Mouse (Mus musculus): ENCODE data around the gene Rita1.

The Rita1 gene

GRCm38 (mm10) chr5:120600946-120601668 lies 11.3 kb downstream of the Rita1 start:
- DNase-seq: peak; percentile 33 to 42

GRCm38 (mm10) chr5:120599625-120600024 lies 12.8 kb downstream of the Rita1 start:
- no peak for DNase-seq

- DNase-seq: no peak
Measured at GRCm38 (mm10) chr5:120594485-120594884, 17.9 kb downstream of the Rita1 start.

GRCm38 (mm10) chr5:120592141-120592540 lies 20.2 kb downstream of the Rita1 start:
- DNase-seq: peak; percentile 38 to 66

- peak in 1 of 2 experiments; percentile 61 for DNase-seq
Measured at GRCm38 (mm10) chr5:120590356-120591010, 21.9 kb downstream of the Rita1 start.

- peak; percentile 98 to 99 for DNase-seq
Measured at GRCm38 (mm10) chr5:120588569-120589094, 23.8 kb downstream of the Rita1 start, which contains the start of the genes Tpcn1 and Iqcd. Gene Tpcn1, minus strand, starts transcription at chr5:120588673. Gene Iqcd, plus strand, starts transcription at chr5:120589016.

- DNase-seq: no peak
Measured at GRCm38 (mm10) chr5:120587940-120588568, 24.3 kb downstream of the Rita1 start.

GRCm38 (mm10) chr5:120587616-120587926 lies 24.8 kb downstream of the Rita1 start:
- no peak for DNase-seq

GRCm38 (mm10) chr5:120586741-120587615 lies 25.4 kb downstream of the Rita1 start:
- DNase-seq: peak in 1 of 2 experiments; percentile 53

GRCm38 (mm10) chr5:120584968-120585367 lies 27.4 kb downstream of the Rita1 start:
- DNase-seq: no peak

- DNase-seq: no peak
Measured at GRCm38 (mm10) chr5:120583511-120583910, 28.9 kb downstream of the Rita1 start.

- DNase-seq: no peak
Measured at GRCm38 (mm10) chr5:120582002-120582401, 30.4 kb downstream of the Rita1 start.

- peak in 1 of 2 experiments; percentile 72 for DNase-seq
Measured at GRCm38 (mm10) chr5:120579898-120580626, 32.3 kb downstream of the Rita1 start.

GRCm38 (mm10) chr5:120579211-120579897 lies 33.0 kb downstream of the Rita1 start:
- DNase-seq: peak; percentile 67 to 69

- peak; percentile 56 to 70 for DNase-seq
Measured at GRCm38 (mm10) chr5:120578504-120579081, 33.8 kb downstream of the Rita1 start.

- peak in 1 of 2 experiments; percentile 42 for DNase-seq
Measured at GRCm38 (mm10) chr5:120577935-120578441, 34.4 kb downstream of the Rita1 start.

- peak; percentile 38 to 55 for DNase-seq
Measured at GRCm38 (mm10) chr5:120576781-120577301, 35.5 kb downstream of the Rita1 start.

- peak; percentile 60 to 76 for DNase-seq
Measured at GRCm38 (mm10) chr5:120574469-120575063, 37.8 kb downstream of the Rita1 start.

- DNase-seq: peak in 1 of 2 experiments; percentile 37
Measured at GRCm38 (mm10) chr5:120571056-120571740, 41.2 kb downstream of the Rita1 start.

Data from cerebellum, postnatal 25 days (tissue).